Mouse (Mus musculus) embryonic fibroblast, embryonic 13.5 days (primary cell): ENCODE measurements at regions not wholly inside any gene's neighbourhood (a gene's known extent, or its start where the extent isn't known, plus 50 kb on each side); places are given as distances from the start of the nearest gene placed in this dataset.

Experiments
- CTCF ChIP-seq: IDR thresholded peaks from 2 replicates; pipeline ENCODE4 v1.5.1; 2011; ENCODE audit warnings: mild to moderate bottlenecking, control low read depth, low read length, moderate library complexity, borderline replicate concordance; ENCODE audit not compliant: insufficient read depth
- POLR2A ChIP-seq: IDR thresholded peaks from 2 replicates; pipeline ENCODE4 v1.6.1; 2011; ENCODE audit warnings: low read depth, mild to moderate bottlenecking, control low read depth, low read length, moderate library complexity

GRCm38 (mm10) chr1:161576530-161576929 lies 82.1 kb downstream of the Tnfsf18 start:
- TF ChIP-seq CTCF = no peak
- no peak for TF ChIP-seq POLR2A
